Mouse (Mus musculus) macrophage (primary cell): ENCODE data around the gene Gm42742. TPM values are rescaled to one million over a fixed set of nuclear protein-coding genes. Genes with fewer than 3 reads are reported as not detected.

Source experiments
- H3K27ac ChIP-seq: fragments of 350-480 bp; formaldehyde crosslinking; 2 replicates; pipeline ENCODE4 v1.9.0; 2021
- H3K36me3 ChIP-seq: fragments of 350-480 bp; formaldehyde crosslinking; 2 replicates; pipeline ENCODE4 v1.9.0; 2021; ENCODE audit errors: inconsistent target
- H3K4me3 ChIP-seq: fragments of 350-480 bp; formaldehyde crosslinking; 2 replicates; pipeline ENCODE4 v1.9.0; 2021; ENCODE audit errors: inconsistent target
- H3K79me2 ChIP-seq: fragments of 350-480 bp; formaldehyde crosslinking; 2 replicates; pipeline ENCODE4 v1.9.0; 2021; ENCODE audit errors: inconsistent target
- WGBS: methylation state at CpG from one replicate; pipeline ENCODE4 v1.1.7; 2026; ENCODE audit warnings: inconsistent platforms; ENCODE audit not compliant: missing documents; 5-methylcytosine and 5-hydroxymethylcytosine counted together
- polyA plus RNA-seq: library from polyadenylated mRNA; stranded (reverse); fragments of 250-400 nt; gene quantifications from 3 replicates; pipeline ENCODE4 v1.2.4, GENCODE M21; 2018; ENCODE audit warnings: inconsistent platforms

Gm42742 gene
- polyA plus RNA-seq, 1 experiment from 2014 or later, result 15.3 TPM

- Histone ChIP-seq H3K27ac (no peak overlapping the region), H3K36me3 (no peaks in the 10 kb centered on the region), H3K79me2 (no peaks in the 10 kb centered on the region), H3K4me3 (no peak overlapping the region)
- WGBS, result 63% methylated on average over 3 of the region's 3 CpGs
These were observed 55.3 kb downstream of the Gm42742 start for GRCm38 (mm10) chr7:126965568-126965967.

Other genes with a start within 250 kb of the Gm42742 start
- 40.6 to 227 TPM (median 90.3 TPM) in 3 replicates for gene Ypel3, start 244.1 kb downstream of the Gm42742 start, polyA plus RNA-seq
- gene Tbx6, start 239.6 kb downstream of the Gm42742 start, polyA plus RNA-seq, result 0.19 to 0.25 TPM in 2 of 3 replicates, not detected in the other
- 62.0 to 139 TPM (median 129 TPM) in 3 replicates for gene Ppp4c, start 228.6 kb downstream of the Gm42742 start, polyA plus RNA-seq
- gene Fam57b, start 223.4 kb downstream of the Gm42742 start, polyA plus RNA-seq, result 0.17 to 0.25 TPM in 2 of 3 replicates, not detected in the other
- not detected in 3 replicates for gene 4930451I11Rik, start 189.5 kb downstream of the Gm42742 start, polyA plus RNA-seq
- 0.10 TPM in 1 of 3 replicates, not detected in the others for gene Doc2a, start 173.7 kb downstream of the Gm42742 start, polyA plus RNA-seq
- 3.9 to 23.5 TPM (median 19.4 TPM) in 3 replicates for gene Hirip3, start 159.1 kb downstream of the Gm42742 start, polyA plus RNA-seq
- 34.7 to 59.9 TPM (median 57.7 TPM) in 3 replicates for gene Ino80e, start 158.7 kb downstream of the Gm42742 start, polyA plus RNA-seq
- gene Taok2, start 136.4 kb downstream of the Gm42742 start, polyA plus RNA-seq, result 24.1 to 40.9 TPM (median 31.3 TPM) in 3 replicates
- gene Tmem219, start 98.2 kb downstream of the Gm42742 start, polyA plus RNA-seq, result 36.1 to 105 TPM (median 98.7 TPM) in 3 replicates
- 15.3 to 21.9 TPM (median 16.2 TPM) in 3 replicates for gene Kctd13, start 92.2 kb downstream of the Gm42742 start, polyA plus RNA-seq
- not detected in 3 replicates for gene Asphd1, start 71.5 kb downstream of the Gm42742 start, polyA plus RNA-seq
- gene Sez6l2, start 70.5 kb downstream of the Gm42742 start, polyA plus RNA-seq, result 0.33 to 1.4 TPM (median 1.1 TPM) in 3 replicates
- gene Cdipt, start 45.2 kb downstream of the Gm42742 start, polyA plus RNA-seq, result 71.8 to 111 TPM (median 94.8 TPM) in 3 replicates
- gene Cdiptos, start 45.0 kb downstream of the Gm42742 start, polyA plus RNA-seq, result 1.3 to 3.9 TPM (median 1.7 TPM) in 3 replicates
- 88.1 to 116 TPM (median 99.9 TPM) in 3 replicates for gene Mvp, start 6.5 kb downstream of the Gm42742 start, polyA plus RNA-seq
- 1.4 to 5.2 TPM in 2 of 3 replicates, not detected in the other for gene Pagr1b, start 4.6 kb downstream of the Gm42742 start, polyA plus RNA-seq
- gene Pagr1a, start 3.7 kb downstream of the Gm42742 start, polyA plus RNA-seq, result 1.1 to 15.9 TPM (median 13.4 TPM) in 3 replicates
- gene Prrt2, start 114 bp upstream of the Gm42742 start, polyA plus RNA-seq, result not detected in 3 replicates
- 58.9 to 102 TPM (median 70.2 TPM) in 3 replicates for gene Maz, start 5.9 kb upstream of the Gm42742 start, polyA plus RNA-seq
- 1.8 to 5.1 TPM (median 4.4 TPM) in 3 replicates for gene Kif22, start 21.4 kb upstream of the Gm42742 start, polyA plus RNA-seq
- gene Zg16, start 66.2 kb upstream of the Gm42742 start, polyA plus RNA-seq, result not detected in 3 replicates
- gene AI467606, start 70.3 kb upstream of the Gm42742 start, polyA plus RNA-seq, result 17.5 to 31.4 TPM (median 20.4 TPM) in 3 replicates
- gene Qprt, start 101.1 kb upstream of the Gm42742 start, polyA plus RNA-seq, result not detected in 3 replicates
- gene Spn, start 116.7 kb upstream of the Gm42742 start, polyA plus RNA-seq, result 1.3 to 3.8 TPM (median 1.5 TPM) in 3 replicates
- gene Cd2bp2, start 175.0 kb upstream of the Gm42742 start, polyA plus RNA-seq, result 36.2 to 55.7 TPM (median 41.4 TPM) in 3 replicates
- 32.8 to 44.1 TPM (median 41.7 TPM) in 3 replicates for gene Tbc1d10b, start 187.4 kb upstream of the Gm42742 start, polyA plus RNA-seq
- gene Mylpf, start 187.8 kb upstream of the Gm42742 start, polyA plus RNA-seq, result 0.47 to 1.4 TPM in 2 of 3 replicates, not detected in the other
- gene Zfp553, start 212.0 kb upstream of the Gm42742 start, polyA plus RNA-seq, result 5.4 to 7.1 TPM (median 5.6 TPM) in 3 replicates
- gene Sept1, start 212.0 kb upstream of the Gm42742 start, polyA plus RNA-seq, result 0.75 to 2.4 TPM (median 1.9 TPM) in 3 replicates
- 2.3 to 8.3 TPM (median 8.1 TPM) in 3 replicates for gene Zfp771, start 223.2 kb upstream of the Gm42742 start, polyA plus RNA-seq
- 15.9 to 45.9 TPM (median 27.1 TPM) in 3 replicates for gene Dctpp1, start 239.6 kb upstream of the Gm42742 start, polyA plus RNA-seq